Mouse (Mus musculus) E14TG2a.4 (cell line): ENCODE data around the gene Mgp.

Experiments used
- H3K27me3 ChIP-seq: 2 replicates; pipeline ENCODE4 v1.6.1; 2014; ENCODE audit warnings: low read length, control low read depth; ENCODE audit not compliant: insufficient read depth
- H3K36me3 ChIP-seq: 2 replicates; pipeline ENCODE4 v1.6.1; 2014; ENCODE audit warnings: low read length, control low read depth; ENCODE audit not compliant: insufficient read depth
- H3K4me1 ChIP-seq: replicated peaks from 2 replicates; pipeline ENCODE4 v1.6.1; 2014; ENCODE audit warnings: low read depth, low read length, control low read depth
- H3K4me3 ChIP-seq: replicated peaks from 2 replicates; pipeline ENCODE4 v1.5.1; 2014; ENCODE audit warnings: mild to moderate bottlenecking, low read length
- H3K9me3 ChIP-seq: 2 replicates; pipeline ENCODE4 v1.6.1; 2014; ENCODE audit warnings: low read length, control low read depth
- CTCF ChIP-seq: conservative IDR thresholded peaks from 2 replicates; pipeline ENCODE4 v1.5.1; 2014; ENCODE audit warnings: low read length
- NANOG ChIP-seq: IDR thresholded peaks from 2 replicates; pipeline ENCODE4 v1.6.1; 2014; ENCODE audit warnings: borderline replicate concordance, low read length, mixed read lengths
- POU5F1 ChIP-seq: IDR thresholded peaks from 2 replicates; pipeline ENCODE4 v1.6.1; 2014; ENCODE audit warnings: low read length, borderline replicate concordance

Mgp gene

DNA sequence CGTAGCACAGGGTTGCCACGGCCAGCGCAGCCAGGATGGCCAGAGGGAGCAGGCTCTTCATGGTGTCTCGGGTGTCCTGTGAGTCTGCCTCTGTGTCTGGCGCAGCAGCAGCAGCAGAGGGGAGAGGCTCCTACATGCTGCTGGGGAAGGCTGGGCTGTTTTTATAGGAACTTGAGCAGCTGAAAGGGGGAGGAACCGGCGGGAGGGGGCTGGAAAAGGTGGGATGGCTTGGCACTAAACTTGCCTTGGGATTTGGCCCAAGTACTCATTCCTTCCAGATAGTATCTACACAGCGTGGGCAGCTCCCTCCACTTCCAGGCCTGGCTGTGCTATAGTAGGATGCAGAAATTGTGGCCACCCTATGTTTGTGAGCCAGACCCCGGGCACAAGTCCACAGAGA, at the start of gene Mgp:
Gene Mgp (minus strand): TSS at position 154 of the 400 bp plus-strand sequence.
- Histone ChIP-seq H3K9me3 (no peaks in the 10 kb centered on the region), H3K4me1 (0 out of 2 replicates have a peak, but pooled peaks cover 2% of the 10 kb centered on the region), H3K4me3 (no peak within 1 kb of the TSS), H3K27me3 (peaks cover 6% of the 10 kb centered on the region; the same call in 1 of the 2 replicates), H3K36me3 (no peaks in the 10 kb centered on the region)
- TF ChIP-seq POU5F1 (no peak), CTCF (no peak), NANOG (no peak)

DNA sequence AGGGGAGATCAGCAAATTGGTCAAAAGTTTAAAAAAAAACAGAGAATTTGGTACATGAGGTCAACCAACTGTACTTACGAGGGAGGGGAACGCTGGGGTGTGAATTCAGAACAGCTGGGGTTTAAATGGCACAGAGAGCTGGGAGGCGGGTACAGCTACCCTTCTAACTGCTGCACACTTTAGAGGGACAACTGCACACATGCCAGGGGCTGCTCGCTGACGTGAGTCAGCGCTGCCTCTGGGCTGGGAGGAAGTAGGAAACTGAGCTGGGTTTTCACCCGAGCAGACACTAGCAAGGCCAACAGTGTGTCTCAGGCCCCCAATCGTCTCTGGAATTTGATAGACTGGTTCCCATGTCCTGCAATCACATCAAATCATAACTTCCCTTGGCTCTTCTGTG, 49.4 kb upstream of the Mgp start:
- no peak overlapping the region for H3K4me3 ChIP-seq
- H3K27me3 ChIP-seq, result no peaks in the 10 kb centered on the region
- H3K9me3 ChIP-seq, result no peaks in the 10 kb centered on the region
- H3K36me3 ChIP-seq, result no peaks in the 10 kb centered on the region
- TF ChIP-seq NANOG (no peak), POU5F1 (no peak), CTCF (no peak)
- no peaks in the 10 kb centered on the region for H3K4me1 ChIP-seq

DNA sequence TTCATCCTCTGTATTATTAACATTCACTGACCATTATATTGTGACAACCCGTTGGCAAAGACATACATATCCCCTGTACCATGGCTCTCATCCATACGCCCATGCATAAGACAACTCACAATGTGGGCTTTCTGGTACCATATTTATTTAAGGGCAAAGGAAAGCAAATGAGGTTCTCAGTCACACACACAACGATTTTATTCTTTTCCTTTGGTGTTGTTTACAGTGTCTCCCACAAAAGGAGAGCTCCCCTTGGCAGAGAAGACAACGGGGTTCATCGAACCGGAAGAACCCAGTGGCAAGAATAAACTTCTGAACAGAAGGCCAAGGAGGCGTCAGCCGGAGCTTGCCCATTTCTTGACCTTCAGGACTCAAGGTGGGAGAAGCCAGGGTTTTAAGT, 47.9 kb upstream of the Mgp start, which contains the start of gene Pde6h:
Gene Pde6h (plus strand): TSS at position 301 of the 400 bp plus-strand sequence.
- no peak within 1 kb of the TSS for H3K4me3 ChIP-seq
- TF ChIP-seq POU5F1, result no peak
- no peak for TF ChIP-seq CTCF
- no peak for TF ChIP-seq NANOG
- no peaks in the 10 kb centered on the region; the same call in 1 of the 2 replicates for H3K27me3 ChIP-seq
- H3K36me3 ChIP-seq, result no peaks in the 10 kb centered on the region
- no peaks in the 10 kb centered on the region for H3K9me3 ChIP-seq
- H3K4me1 ChIP-seq, result no peaks in the 10 kb centered on the region

- H3K36me3 ChIP-seq, result no peaks in the 10 kb centered on the region
- H3K4me3 ChIP-seq, result no peak overlapping the region
- TF ChIP-seq POU5F1, result no peak
- TF ChIP-seq CTCF, result no peak
- no peak for TF ChIP-seq NANOG
- no peaks in the 10 kb centered on the region for H3K4me1 ChIP-seq
- H3K27me3 ChIP-seq, result no peaks in the 10 kb centered on the region; the same call in 1 of the 2 replicates
- no peaks in the 10 kb centered on the region for H3K9me3 ChIP-seq
These were observed 47.2 kb upstream of the Mgp start for GRCm38 (mm10) chr6:136922871-136923270.

DNA sequence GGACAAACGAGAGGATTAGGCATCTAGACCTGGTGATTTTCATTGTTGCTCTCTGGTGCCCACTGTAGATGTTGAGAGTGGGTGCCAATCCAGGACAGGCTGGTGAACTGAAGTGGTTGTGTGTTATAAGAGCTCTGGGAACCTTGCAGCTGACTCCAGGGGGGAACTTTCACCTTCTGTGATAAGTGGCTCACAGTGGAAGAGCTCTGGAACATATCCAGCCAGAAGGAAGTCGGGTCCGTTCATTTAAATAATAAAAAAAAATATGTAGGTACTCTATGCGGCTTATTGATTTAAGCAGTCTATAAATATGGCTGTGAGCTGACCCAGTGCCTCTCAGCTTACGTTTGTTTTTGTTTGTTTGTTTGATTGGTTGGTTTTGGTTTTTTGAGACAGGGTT, 46.5 kb upstream of the Mgp start, which contains the start of gene Erp27:
Gene Erp27 (minus strand): TSS at position 101 of the 400 bp plus-strand sequence.
- Histone ChIP-seq H3K9me3 (no peaks in the 10 kb centered on the region), H3K4me1 (no peaks in the 10 kb centered on the region), H3K4me3 (no peak within 1 kb of the TSS), H3K27me3 (no peaks in the 10 kb centered on the region; the same call in 1 of the 2 replicates), H3K36me3 (no peaks in the 10 kb centered on the region)
- TF ChIP-seq POU5F1 (no peak), NANOG (no peak), CTCF (no peak)

- no peak overlapping the region for H3K4me3 ChIP-seq
- H3K9me3 ChIP-seq, result no peaks in the 10 kb centered on the region
- TF ChIP-seq POU5F1 (no peak), NANOG (no peak), CTCF (no peak)
- no peaks in the 10 kb centered on the region for H3K4me1 ChIP-seq
- H3K36me3 ChIP-seq, result no peaks in the 10 kb centered on the region
- H3K27me3 ChIP-seq, result no peaks in the 10 kb centered on the region; the same call in 1 of the 2 replicates
These were observed 46.0 kb upstream of the Mgp start for GRCm38 (mm10) chr6:136921601-136922000.

DNA sequence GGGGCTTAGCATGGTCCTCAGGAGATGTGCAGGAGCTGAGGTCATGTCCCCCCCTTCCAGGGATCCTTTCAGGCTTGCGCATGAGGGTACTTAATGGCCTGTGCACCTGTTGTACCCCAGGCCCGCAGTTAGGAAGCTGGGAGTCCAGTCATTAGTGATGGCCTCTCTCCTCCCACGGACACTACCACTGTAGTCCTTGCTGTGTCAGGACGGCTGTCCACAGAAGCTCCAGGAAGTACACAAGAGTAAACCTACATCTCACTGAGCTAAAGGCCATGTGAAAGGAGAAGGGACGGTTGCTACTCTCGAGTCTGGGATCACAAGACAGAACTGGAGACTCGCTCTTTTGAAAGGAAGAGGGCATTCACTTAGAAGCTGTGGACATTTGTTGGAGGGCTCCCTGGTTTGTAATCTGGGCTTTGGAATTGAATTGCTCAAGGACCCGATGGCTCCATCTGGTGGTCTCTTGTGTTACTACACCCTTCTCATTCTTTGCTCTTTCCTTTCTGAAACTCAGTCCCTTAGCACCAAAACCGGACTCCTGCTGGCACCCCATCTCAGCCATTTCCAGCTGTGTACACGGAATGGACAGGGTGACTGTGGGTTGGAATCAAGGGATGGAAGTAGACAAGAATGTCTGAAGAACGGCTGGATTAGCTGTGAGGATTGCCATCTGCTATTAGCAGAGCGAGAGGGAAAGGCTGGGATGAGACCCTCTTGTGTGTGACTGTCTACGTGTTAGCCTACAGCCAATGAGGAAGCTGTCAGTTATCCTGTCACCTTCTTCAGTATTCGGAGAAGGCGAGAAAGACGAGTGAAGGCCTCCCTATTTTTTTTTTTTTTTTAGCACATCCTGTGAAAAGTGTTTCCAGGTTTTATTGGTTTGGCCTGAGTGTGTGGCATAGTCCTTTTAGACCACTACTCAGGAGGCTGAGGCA, 45.0 kb upstream of the Mgp start:
- no peaks in the 10 kb centered on the region; the same call in 1 of the 2 replicates for H3K27me3 ChIP-seq
- no peaks in the 10 kb centered on the region for H3K36me3 ChIP-seq
- no peak overlapping the region for H3K4me3 ChIP-seq
- no peaks in the 10 kb centered on the region for H3K9me3 ChIP-seq
- peak; percentile 52 for TF ChIP-seq CTCF
- TF ChIP-seq POU5F1, result no peak
- no peaks in the 10 kb centered on the region for H3K4me1 ChIP-seq

- no peak overlapping the region for H3K4me3 ChIP-seq
- TF ChIP-seq POU5F1, result no peak
- TF ChIP-seq CTCF, result no peak
- TF ChIP-seq NANOG, result no peak
- no peaks in the 10 kb centered on the region for H3K36me3 ChIP-seq
- peaks cover 12% of the 10 kb centered on the region for H3K27me3 ChIP-seq
- H3K9me3 ChIP-seq, result no peaks in the 10 kb centered on the region
- peaks cover 5% of the 10 kb centered on the region; the same call in 1 of the 2 replicates for H3K4me1 ChIP-seq
These were observed 42.3 kb upstream of the Mgp start for GRCm38 (mm10) chr6:136917885-136918284.

DNA sequence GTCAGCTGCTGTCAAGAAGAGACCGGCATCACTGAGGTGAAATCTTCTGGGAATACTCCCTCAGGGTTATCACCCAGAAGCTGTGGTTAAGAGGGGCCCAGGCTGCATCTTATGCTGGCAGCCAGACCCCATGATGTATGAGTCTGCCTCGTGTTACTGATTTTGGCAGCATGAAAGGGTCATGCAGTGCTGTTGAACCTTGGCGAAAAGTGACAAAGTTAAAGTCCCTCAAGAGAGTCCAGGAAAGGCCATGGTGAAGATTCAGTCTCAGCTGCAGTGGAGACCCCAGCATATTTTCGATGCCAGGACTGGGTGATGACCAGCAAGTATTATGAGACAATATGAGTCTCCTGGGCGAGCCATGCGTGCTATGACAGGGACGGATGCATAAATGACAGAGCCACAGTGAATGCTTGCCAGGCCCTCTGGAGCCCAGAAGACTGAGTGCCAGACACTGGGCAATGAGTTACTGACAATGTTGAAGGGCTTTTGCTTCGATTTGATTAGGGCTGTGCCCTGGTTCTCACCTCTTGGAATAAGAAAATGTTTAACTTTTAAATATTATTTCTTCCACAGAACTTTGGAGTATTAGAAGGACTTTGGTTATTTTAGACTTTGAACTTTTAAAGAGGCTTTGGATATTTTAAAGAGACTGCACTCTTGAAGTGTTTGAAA, 40.2 kb upstream of the Mgp start:
- no peak for TF ChIP-seq NANOG
- TF ChIP-seq POU5F1, result no peak
- no peak for TF ChIP-seq CTCF

More for the DNA sequence above, 40.2 kb upstream of the Mgp start:
- Histone ChIP-seq H3K4me1 (peaks cover 5% of the 10 kb centered on the region), H3K4me3 (no peak overlapping the region), H3K36me3 (no peaks in the 10 kb centered on the region), H3K9me3 (no peaks in the 10 kb centered on the region), H3K27me3 (peaks cover 20% of the 10 kb centered on the region)
